Mouse (Mus musculus): ENCODE results near the gene Ugt1a6a.

GRCm38 (mm10) chr1:88268070-88268469 is 133.5 kb downstream of the Ugt1a6a start:
- TF ChIP-seq CTCF (IDR thresholded peaks at IDR 0.05; ENCODE audit: low read depth, low read length) (no peak), POLR2A (IDR thresholded peaks at IDR 0.05; ENCODE audit: borderline replicate concordance, low read depth, low read length) (no peak)

Data from bone marrow macrophage, adult 2 months (primary cell).